Mouse (Mus musculus) heart, postnatal 0 days (tissue): Measurements from ENCODE around the gene 4932438A13Rik.
A peak's percentile ranks its signal among the peaks of the same experiment; 100 is the strongest.

Source experiments
- CTCF ChIP-seq: IDR thresholded peaks from 2 replicates; pipeline ENCODE4 v1.5.1; 2016; ENCODE audit warnings: antibody characterized with exemption, control low read depth, low read depth
- EP300 ChIP-seq: IDR thresholded peaks from 2 replicates; pipeline ENCODE4 v1.6.1; 2016; ENCODE audit warnings: antibody characterized with exemption, low read depth

- TF ChIP-seq CTCF: peak; percentile 73
- TF ChIP-seq EP300: no peak
Observed at GRCm38 (mm10) chr3:37073211-37073610, 210.3 kb downstream of the 4932438A13Rik start.
